Mouse (Mus musculus) lung, embryonic 15.5 days (tissue): ENCODE results near the gene Hvcn1. TPM values are rescaled to one million over a fixed set of nuclear protein-coding genes. Genes with fewer than 3 reads are reported as not detected.
A peak's percentile ranks its signal among the peaks of the same experiment; 100 is the strongest.

Source experiments
- ATAC-seq: fragments of 200-750 bp; cut with Nextera tagmentation; 2 replicates; pipeline ENCODE4 v1.8.0; 2017; ENCODE audit warnings: moderate number of reproducible peaks, borderline replicate concordance; ENCODE audit not compliant: low FRiP score, low TSS enrichment; ENCODE audit errors: extremely low read depth
- H3K27ac ChIP-seq: fragments of 300-500 bp; sonication (generic); 2 replicates; pipeline ENCODE4 v1.5.1; 2015; ENCODE audit warnings: moderate library complexity, mild to moderate bottlenecking, inconsistent platforms
- H3K27me3 ChIP-seq: fragments of 300-500 bp; sonication (generic); 2 replicates; pipeline ENCODE4 v1.6.1; 2015; ENCODE audit warnings: inconsistent platforms
- H3K36me3 ChIP-seq: fragments of 300-500 bp; sonication (generic); 2 replicates; pipeline ENCODE4 v1.6.1; 2015; ENCODE audit warnings: inconsistent platforms
- H3K4me1 ChIP-seq: fragments of 300-500 bp; sonication (generic); 2 replicates; pipeline ENCODE4 v1.6.1; 2015; ENCODE audit warnings: inconsistent platforms
- H3K4me2 ChIP-seq: fragments of 300-500 bp; sonication (generic); 2 replicates; pipeline ENCODE4 v1.6.1; 2015; ENCODE audit warnings: inconsistent platforms, mild to moderate bottlenecking, moderate library complexity
- H3K4me3 ChIP-seq: fragments of 300-500 bp; sonication (generic); 2 replicates; pipeline ENCODE4 v1.5.1; 2015; ENCODE audit warnings: mild to moderate bottlenecking, inconsistent platforms
- H3K9ac ChIP-seq: fragments of 300-500 bp; sonication (generic); 2 replicates; pipeline ENCODE4 v1.6.1; 2015; ENCODE audit warnings: inconsistent platforms
- H3K9me3 ChIP-seq: fragments of 300-500 bp; sonication (generic); 2 replicates; pipeline ENCODE4 v1.6.1; 2016; ENCODE audit warnings: inconsistent platforms
- WGBS: fragments of 180-500 bp; shearing (Covaris S2); methylation state at CpG from one replicate; pipeline ENCODE4 v1.1.7; 2015; 5-methylcytosine and 5-hydroxymethylcytosine counted together
- polyA plus RNA-seq: library from polyadenylated mRNA; unstranded; fragments of >200 nt; fragmentation: Nextera tagmentation; extraction: Ambion mirVana; gene quantifications from 2 replicates; pipeline ENCODE4 v1.2.1, GENCODE M21; 2015

Hvcn1 gene
- polyA plus RNA-seq, 1 experiment from 2014 or later: 4.7 TPM

DNA sequence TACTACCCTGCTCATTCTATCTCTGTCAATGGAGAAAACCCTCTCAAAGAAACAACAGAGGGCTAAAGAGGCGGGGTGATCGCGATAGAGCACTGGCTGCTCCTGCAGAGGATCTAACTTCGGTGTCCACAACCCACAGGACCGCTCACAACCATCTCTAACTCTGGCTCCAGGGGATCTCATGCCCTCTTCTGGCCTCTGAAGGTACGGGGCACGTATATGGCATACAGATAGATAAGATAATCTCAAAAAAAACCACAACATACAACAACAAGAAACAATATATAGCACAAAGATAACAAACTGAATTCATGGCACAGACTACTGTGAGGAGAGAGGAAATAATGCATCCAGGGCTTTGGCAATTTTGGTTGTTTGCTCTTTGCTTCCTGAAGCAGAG, 55.5 kb downstream of the Hvcn1 start:
- Histone ChIP-seq H3K9me3 (no peaks in the 10 kb centered on the region), H3K4me1 (peaks cover 14% of the 10 kb centered on the region), H3K27ac (no peak overlapping the region), H3K27me3 (no peaks in the 10 kb centered on the region), H3K36me3 (peaks cover 4% of the 10 kb centered on the region), H3K4me3 (no peak overlapping the region), H3K4me2 (no peak overlapping the region), H3K9ac (no peak overlapping the region)
- ATAC-seq: no peak
- WGBS: 56% methylated on average over 7 of the region's 7 CpGs

GRCm38 (mm10) chr5:122263933-122264905, 57.6 kb downstream of the Hvcn1 start, which contains the start of gene Tctn1:
Gene Tctn1 (minus strand): TSS chr5:122264460.
- peak; percentile 99 for ATAC-seq
- WGBS: 1% methylated on average over 49 of the region's 49 CpGs
- H3K4me2 ChIP-seq: peak within 1 kb of the TSS; percentile 83
- H3K9ac ChIP-seq: peak within 1 kb of the TSS; percentile 81
- peaks cover 14% of the 10 kb centered on the region for H3K4me1 ChIP-seq
- H3K36me3 ChIP-seq: no peaks in the 10 kb centered on the region; the same call in 1 of the 2 replicates
- 0 out of 2 replicates have a peak within 1 kb of the TSS, but pooled peaks have one; percentile 27 for H3K27ac ChIP-seq
- peak within 1 kb of the TSS; percentile 76 for H3K4me3 ChIP-seq
- H3K27me3 ChIP-seq: no peaks in the 10 kb centered on the region
- no peaks in the 10 kb centered on the region for H3K9me3 ChIP-seq

- peak overlapping the region; percentile 83; the same call in 1 of the 2 replicates for H3K4me2 ChIP-seq
- 57% methylated on average over 3 of the region's 3 CpGs for WGBS
These were observed 58.6 kb downstream of the Hvcn1 start for GRCm38 (mm10) chr5:122265187-122265586.

GRCm38 (mm10) chr5:122265942-122266341, 59.3 kb downstream of the Hvcn1 start:
- WGBS: 83% methylated on average over 2 of the region's 2 CpGs
- peaks cover 14% of the 10 kb centered on the region for H3K4me1 ChIP-seq
- H3K36me3 ChIP-seq: no peaks in the 10 kb centered on the region
- no peak for ATAC-seq
- no peaks in the 10 kb centered on the region for H3K9me3 ChIP-seq
- H3K27me3 ChIP-seq: no peaks in the 10 kb centered on the region
- no peak overlapping the region for H3K27ac ChIP-seq
- no peak overlapping the region for H3K4me2 ChIP-seq
- no peak overlapping the region for H3K4me3 ChIP-seq
- no peak overlapping the region for H3K9ac ChIP-seq

More at GRCm38 (mm10) chr5:122265187-122265586, 58.6 kb downstream of the Hvcn1 start:
- H3K9ac ChIP-seq: no peak overlapping the region
- peaks cover 14% of the 10 kb centered on the region for H3K4me1 ChIP-seq
- no peak overlapping the region for H3K27ac ChIP-seq
- no peak overlapping the region; the same call in 1 of the 2 replicates for H3K4me3 ChIP-seq
- no peaks in the 10 kb centered on the region for H3K27me3 ChIP-seq
- no peaks in the 10 kb centered on the region for H3K36me3 ChIP-seq
- H3K9me3 ChIP-seq: no peaks in the 10 kb centered on the region
- ATAC-seq: no peak

DNA sequence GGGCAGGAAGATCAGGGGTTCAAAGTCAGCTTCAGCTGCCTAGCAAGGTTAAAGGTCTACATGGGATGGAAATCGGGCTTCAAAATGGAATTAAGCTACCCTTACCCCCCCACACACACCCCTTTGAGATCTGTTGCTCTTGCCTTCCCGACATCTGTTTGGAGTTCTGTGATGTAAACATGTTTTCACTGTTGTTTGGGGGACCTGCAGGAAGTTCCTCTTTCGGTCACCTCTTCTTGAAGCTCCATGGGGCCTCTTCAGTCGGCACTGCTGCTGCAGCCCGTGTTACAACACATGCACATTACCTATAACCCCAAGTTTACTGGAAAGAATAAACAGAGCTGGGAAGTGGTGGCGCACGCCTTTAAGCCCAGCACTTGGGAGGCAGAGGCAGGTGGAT, 60.5 kb downstream of the Hvcn1 start:
- H3K9me3 ChIP-seq: no peaks in the 10 kb centered on the region
- 69% methylated on average over 7 of the region's 7 CpGs for WGBS
- ATAC-seq: no peak

GRCm38 (mm10) chr5:122267899-122268298, 61.3 kb downstream of the Hvcn1 start:
- H3K4me1 ChIP-seq: peaks cover 13% of the 10 kb centered on the region
- no peaks in the 10 kb centered on the region for H3K36me3 ChIP-seq
- H3K4me3 ChIP-seq: no peak overlapping the region
- 26% methylated on average over 5 of the region's 5 CpGs for WGBS
- H3K9ac ChIP-seq: no peak overlapping the region
- no peak overlapping the region for H3K27ac ChIP-seq
- H3K9me3 ChIP-seq: no peaks in the 10 kb centered on the region
- H3K4me2 ChIP-seq: no peak overlapping the region
- ATAC-seq: no peak
- H3K27me3 ChIP-seq: no peaks in the 10 kb centered on the region

More for the DNA sequence above, 60.5 kb downstream of the Hvcn1 start:
- Histone ChIP-seq H3K4me3 (no peak overlapping the region), H3K36me3 (no peaks in the 10 kb centered on the region), H3K4me2 (no peak overlapping the region), H3K27me3 (no peaks in the 10 kb centered on the region), H3K9ac (no peak overlapping the region), H3K4me1 (peaks cover 14% of the 10 kb centered on the region), H3K27ac (no peak overlapping the region)

GRCm38 (mm10) chr5:122268858-122269604, 62.4 kb downstream of the Hvcn1 start:
- WGBS: 34% methylated on average over 12 of the region's 12 CpGs
- no peak overlapping the region for H3K4me3 ChIP-seq
- H3K27me3 ChIP-seq: no peaks in the 10 kb centered on the region
- no peak overlapping the region for H3K9ac ChIP-seq
- no peaks in the 10 kb centered on the region for H3K9me3 ChIP-seq
- ATAC-seq: no peak
- H3K36me3 ChIP-seq: no peaks in the 10 kb centered on the region
- no peak overlapping the region for H3K4me2 ChIP-seq
- 0 out of 2 replicates have a peak, but pooled peaks cover 4% of the 10 kb centered on the region for H3K4me1 ChIP-seq
- H3K27ac ChIP-seq: peak overlapping the region; percentile 18; the same call in 1 of the 2 replicates

- H3K4me3 ChIP-seq: no peak overlapping the region
- H3K27me3 ChIP-seq: no peaks in the 10 kb centered on the region
- no peak overlapping the region for H3K27ac ChIP-seq
- H3K9ac ChIP-seq: no peak overlapping the region
- H3K9me3 ChIP-seq: no peaks in the 10 kb centered on the region
- 72% methylated on average over 5 of the region's 5 CpGs for WGBS
- no peak overlapping the region for H3K4me2 ChIP-seq
- H3K4me1 ChIP-seq: no peaks in the 10 kb centered on the region
- H3K36me3 ChIP-seq: no peaks in the 10 kb centered on the region
- no peak for ATAC-seq
These were observed 66.2 kb downstream of the Hvcn1 start for GRCm38 (mm10) chr5:122272821-122273220.

DNA sequence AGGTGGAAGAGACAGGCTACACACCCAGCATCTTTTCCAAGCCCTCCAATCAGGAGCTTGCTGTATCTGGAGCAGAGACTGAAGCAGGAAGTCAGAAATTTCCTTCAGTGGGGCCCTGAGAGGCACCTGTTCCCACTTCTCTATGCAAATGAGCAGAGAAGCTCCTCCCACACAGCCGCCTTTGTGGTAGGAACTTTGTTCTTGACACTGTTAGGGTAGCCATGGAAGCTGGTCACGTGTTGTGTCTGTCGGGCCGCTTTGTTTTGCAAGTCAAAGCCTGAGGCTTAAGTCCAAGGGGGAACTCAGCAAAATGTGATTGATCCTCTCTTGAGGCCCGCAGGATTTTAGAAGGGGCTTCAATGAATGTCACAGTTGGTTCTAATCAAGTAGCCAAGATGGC, 68.2 kb downstream of the Hvcn1 start:
- no peak overlapping the region for H3K27ac ChIP-seq
- no peaks in the 10 kb centered on the region for H3K9me3 ChIP-seq
- H3K4me1 ChIP-seq: peaks cover 4% of the 10 kb centered on the region; the same call in 1 of the 2 replicates
- H3K27me3 ChIP-seq: no peaks in the 10 kb centered on the region
- no peak overlapping the region for H3K4me2 ChIP-seq
- 42% methylated on average over 5 of the region's 5 CpGs for WGBS
- H3K4me3 ChIP-seq: no peak overlapping the region
- H3K9ac ChIP-seq: no peak overlapping the region
- H3K36me3 ChIP-seq: no peaks in the 10 kb centered on the region
- no peak for ATAC-seq

- no peak for ATAC-seq
- Histone ChIP-seq H3K36me3 (no peaks in the 10 kb centered on the region), H3K4me1 (peaks cover 30% of the 10 kb centered on the region), H3K27me3 (no peaks in the 10 kb centered on the region), H3K9me3 (no peaks in the 10 kb centered on the region), H3K4me2 (no peak overlapping the region), H3K9ac (no peak overlapping the region), H3K27ac (no peak overlapping the region), H3K4me3 (no peak overlapping the region)
- 77% methylated on average over 7 of the region's 7 CpGs for WGBS
These were observed 72.3 kb downstream of the Hvcn1 start for GRCm38 (mm10) chr5:122278946-122279345.

GRCm38 (mm10) chr5:122279799-122280421, 73.3 kb downstream of the Hvcn1 start:
- peak overlapping the region; percentile 49 for H3K4me2 ChIP-seq
- WGBS: 60% methylated on average over 12 of the region's 12 CpGs

More at GRCm38 (mm10) chr5:122279799-122280421, 73.3 kb downstream of the Hvcn1 start:
- Histone ChIP-seq H3K27me3 (no peaks in the 10 kb centered on the region), H3K9ac (no peak overlapping the region), H3K36me3 (no peaks in the 10 kb centered on the region), H3K9me3 (no peaks in the 10 kb centered on the region), H3K4me1 (peaks cover 30% of the 10 kb centered on the region), H3K27ac (peak overlapping the region; percentile 81), H3K4me3 (no peak overlapping the region)
- ATAC-seq: no peak
